ENCODE assay signal across 16 mouse cellular contexts in genomic region chr13:80334073-80334704, GRCm38 (mm10).
DNase-seq lines count a peak whose midpoint lies in the region; ATAC-seq and TF ChIP-seq lines count a peak whose summit lies in the region.
"Had no signal": no experiment of that assay in that cellular context is flagged by ENCODE, and none has a peak within 500 bp of the region (broad histone marks: within the 10 kb centered on the region; RNA-seq: fewer than 3 reads in every experiment).

No protein-coding gene starts in this region.

- no peak for TF ChIP-seq CTCF in left cerebral cortex, adult 2 months (IDR thresholded peaks at IDR 0.05)

- H3K36me3 ChIP-seq in forebrain, embryonic 13.5 days (ENCODE audit: poor library complexity, severe bottlenecking) = no peaks in the 10 kb centered on the region
- H3K36me3 ChIP-seq in forebrain, embryonic 10.5 days (replicated peaks) = no peaks in the 10 kb centered on the region
- no peaks in the 10 kb centered on the region for H3K36me3 ChIP-seq in midbrain, embryonic 14.5 days (ENCODE audit: control insufficient read depth, insufficient read depth, low read length)
- H3K36me3 ChIP-seq: heart, embryonic 15.5 days had no signal

- no peaks in the 10 kb centered on the region for H3K27me3 ChIP-seq in forebrain, embryonic 13.5 days
- no peaks in the 10 kb centered on the region for H3K27me3 ChIP-seq in forebrain, embryonic 10.5 days (ENCODE audit: poor library complexity, severe bottlenecking)
- no peaks in the 10 kb centered on the region for H3K27me3 ChIP-seq in midbrain, embryonic 14.5 days (ENCODE audit: control insufficient read depth, insufficient read depth, low read length)
- H3K27me3 ChIP-seq: heart, embryonic 15.5 days; Patski had no signal

- DNase-seq in forebrain, embryonic 10.5 days (ENCODE audit: extremely low spot score, low spot score) = no peak
- DNase-seq in retina, postnatal 1 day = peak; percentile 0
- no peak for DNase-seq in retina, embryonic 14.5 days (ENCODE audit: low spot score)
- DNase-seq in midbrain, embryonic 14.5 days = peak; percentile 26
- DNase-seq in liver = no peak
- no peak for DNase-seq in left cerebral cortex, adult 2 months (ENCODE audit: extremely low spot score in 1 of 2, low spot score in 2 of 2)
- DNase-seq: cerebellum, postnatal 25 days; heart, adult 11 months; lung, postnatal 14 days; right cerebral cortex, postnatal 14 days; thymus, postnatal 25 days had no signal

- H3K4me3 ChIP-seq in forebrain, embryonic 13.5 days = no peak overlapping the region
- H3K4me3 ChIP-seq in forebrain, embryonic 10.5 days = no peak overlapping the region
- no peak overlapping the region for H3K4me3 ChIP-seq in midbrain, embryonic 14.5 days (replicated peaks; ENCODE audit: low read depth, low read length)
- H3K4me3 ChIP-seq in left cerebral cortex, adult 2 months = no peak overlapping the region
- H3K4me3 ChIP-seq: heart, embryonic 15.5 days had no signal

- WGBS in forebrain, embryonic 13.5 days = 53% methylated on average over 5 of the region's 5 CpGs
- WGBS in forebrain, embryonic 10.5 days = 89% methylated on average over 5 of the region's 5 CpGs
- 60% methylated on average over 5 of the region's 5 CpGs for WGBS in midbrain, embryonic 14.5 days

- intact Hi-C loops in left cerebral cortex, adult 2 months (cut with DNase I) = no loop called here

- no peaks in the 10 kb centered on the region for H3K9me3 ChIP-seq in forebrain, embryonic 13.5 days (replicated peaks)
- H3K9me3 ChIP-seq in forebrain, embryonic 10.5 days = no peaks in the 10 kb centered on the region
- H3K9me3 ChIP-seq in midbrain, embryonic 14.5 days (ENCODE audit: control insufficient read depth, low read length) = no peaks in the 10 kb centered on the region
- H3K9me3 ChIP-seq: heart, embryonic 15.5 days had no signal

- H3K9ac ChIP-seq in forebrain, embryonic 13.5 days = no peak overlapping the region
- H3K9ac ChIP-seq in midbrain, embryonic 14.5 days (replicated peaks; ENCODE audit: low read length) = no peak overlapping the region
- H3K9ac ChIP-seq: heart, embryonic 15.5 days; liver, embryonic 14.5 days had no signal

- peak; percentile 96 for ATAC-seq in forebrain, embryonic 13.5 days
- ATAC-seq in midbrain, embryonic 14.5 days (ENCODE audit: low FRiP score, low TSS enrichment) = peak; percentile 20; the same call in 1 of the 2 replicates
- ATAC-seq: Patski had no signal

- H3K4me2 ChIP-seq in forebrain, embryonic 13.5 days = no peak overlapping the region
- H3K4me2 ChIP-seq in midbrain, embryonic 14.5 days (ENCODE audit: low read length) = no peak overlapping the region
- H3K4me2 ChIP-seq: heart, embryonic 15.5 days had no signal

- H3K27ac ChIP-seq in forebrain, embryonic 13.5 days = no peak overlapping the region
- no peak overlapping the region for H3K27ac ChIP-seq in forebrain, embryonic 10.5 days
- H3K27ac ChIP-seq in midbrain, embryonic 14.5 days (replicated peaks; ENCODE audit: low read depth, low read length) = no peak overlapping the region
- H3K27ac ChIP-seq in left cerebral cortex, adult 2 months = no peak overlapping the region
- H3K27ac ChIP-seq: heart, embryonic 15.5 days; liver, embryonic 14.5 days; stomach, postnatal 0 days had no signal

- H3K4me1 ChIP-seq in forebrain, embryonic 13.5 days = peaks cover 5% of the 10 kb centered on the region; the same call in 1 of the 2 replicates
- H3K4me1 ChIP-seq in forebrain, embryonic 10.5 days = peaks cover 11% of the 10 kb centered on the region; the same call in 1 of the 2 replicates
- no peaks in the 10 kb centered on the region for H3K4me1 ChIP-seq in midbrain, embryonic 14.5 days (ENCODE audit: control insufficient read depth, insufficient read depth, low read length)
- H3K4me1 ChIP-seq: heart, embryonic 15.5 days had no signal

Comparison
In these comparisons a context has a peak if more than half of its experiments do, and no peak if none do; other contexts are left out.
1. DNase-seq: peak in retina, postnatal 1 day (single experiment) and midbrain, embryonic 14.5 days (single experiment); none in forebrain, embryonic 10.5 days (single experiment), retina, embryonic 14.5 days (single experiment), liver (single experiment) and left cerebral cortex, adult 2 months (0 of 2).